In the genomic region with DNA sequence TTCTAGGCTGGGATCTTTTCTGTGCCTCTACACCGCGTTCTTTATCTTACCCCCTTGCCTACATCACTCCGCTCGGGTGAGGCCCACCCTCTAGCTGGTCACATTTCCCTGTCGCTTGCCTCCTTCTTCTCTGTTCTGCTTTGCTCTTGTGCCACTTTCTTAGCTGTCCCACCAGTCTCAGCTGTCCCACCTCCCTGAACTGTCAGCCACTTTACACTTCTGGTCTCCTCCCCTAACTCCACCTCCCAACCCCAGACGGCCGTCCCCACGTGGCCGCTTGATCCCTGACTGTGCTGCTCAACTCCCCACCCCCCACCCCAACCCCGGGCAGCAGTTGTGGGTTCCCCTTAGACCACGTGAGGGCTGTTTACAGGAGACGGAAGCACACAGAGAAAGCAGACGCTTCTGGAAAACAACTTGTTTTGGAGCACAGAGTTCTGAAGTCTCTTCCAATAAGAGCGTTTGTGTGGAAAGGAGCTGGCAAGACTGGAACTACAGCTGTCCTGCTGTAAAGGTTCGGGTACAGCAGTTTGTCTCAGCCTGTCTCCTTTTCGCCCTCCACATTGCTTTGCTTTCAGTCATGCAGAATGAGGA, we compare ENCODE assay signal across 8 mouse cellular contexts. TPM values are rescaled to one million over a fixed set of nuclear protein-coding genes. Genes with fewer than 3 reads are reported as not detected.
DNase-seq lines count a peak whose midpoint lies in the region; ATAC-seq and TF ChIP-seq lines count a peak whose summit lies in the region.

Pnpla7 (plus strand) TSS at position 330 of the 594 bp plus-strand sequence.

- H3K9ac ChIP-seq in kidney, embryonic 15.5 days = peak within 1 kb of the TSS; percentile 78
- peak within 1 kb of the TSS; percentile 82 for H3K9ac ChIP-seq in limb, embryonic 15.5 days
- peak within 1 kb of the TSS; percentile 72 for H3K9ac ChIP-seq in midbrain, postnatal 0 days (replicated peaks; ENCODE audit: low read length, poor library complexity, severe bottlenecking)

- H3K27me3 ChIP-seq in C2C12 (ENCODE audit: control insufficient read depth, insufficient read depth, insufficient read length) = no peaks in the 10 kb centered on the region
- no peaks in the 10 kb centered on the region for H3K27me3 ChIP-seq in heart, embryonic 10.5 days (ENCODE audit: insufficient read depth, poor library complexity, severe bottlenecking)
- no peaks in the 10 kb centered on the region for H3K27me3 ChIP-seq in kidney, embryonic 15.5 days
- H3K27me3 ChIP-seq in limb, embryonic 15.5 days = no peaks in the 10 kb centered on the region
- H3K27me3 ChIP-seq in midbrain, postnatal 0 days (ENCODE audit: insufficient read depth, low read length) = no peaks in the 10 kb centered on the region

- H3K9me3 ChIP-seq in heart, embryonic 10.5 days = no peaks in the 10 kb centered on the region
- no peaks in the 10 kb centered on the region for H3K9me3 ChIP-seq in kidney, embryonic 15.5 days (replicated peaks)
- H3K9me3 ChIP-seq in limb, embryonic 15.5 days = no peaks in the 10 kb centered on the region
- H3K9me3 ChIP-seq in midbrain, postnatal 0 days (ENCODE audit: low read length) = no peaks in the 10 kb centered on the region

- H3K79me2 ChIP-seq in C2C12 (ENCODE audit: control insufficient read depth, insufficient read depth) = peaks cover 17% of the 10 kb centered on the region

- peak within 1 kb of the TSS; percentile 87 for H3K4me3 ChIP-seq in C2C12 (ENCODE audit: insufficient read depth, poor library complexity, severe bottlenecking)
- peak within 1 kb of the TSS; percentile 66 for H3K4me3 ChIP-seq in heart, embryonic 10.5 days
- H3K4me3 ChIP-seq in kidney, embryonic 15.5 days (replicated peaks) = peak within 1 kb of the TSS; percentile 64
- H3K4me3 ChIP-seq in limb, embryonic 15.5 days = peak within 1 kb of the TSS; percentile 89
- H3K4me3 ChIP-seq in midbrain, postnatal 0 days (ENCODE audit: low read depth, low read length) = peak within 1 kb of the TSS; percentile 48

- under 1% methylated on average over 16 of the region's 16 CpGs for WGBS in heart, embryonic 10.5 days
- WGBS in kidney, embryonic 15.5 days = under 1% methylated on average over 16 of the region's 16 CpGs
- 1% methylated on average over 16 of the region's 16 CpGs for WGBS in limb, embryonic 15.5 days
- WGBS in midbrain, postnatal 0 days = 0% methylated on average over 16 of the region's 16 CpGs

- peak within 1 kb of the TSS; percentile 68 for H3ac ChIP-seq in C2C12 (ENCODE audit: control insufficient read depth, insufficient read length, low read depth)

- peaks cover 14% of the 10 kb centered on the region for H3K4me1 ChIP-seq in heart, embryonic 10.5 days
- H3K4me1 ChIP-seq in kidney, embryonic 15.5 days = peaks cover 17% of the 10 kb centered on the region
- peaks cover 18% of the 10 kb centered on the region for H3K4me1 ChIP-seq in limb, embryonic 15.5 days
- H3K4me1 ChIP-seq in midbrain, postnatal 0 days (ENCODE audit: insufficient read depth, low read length) = peaks cover 3% of the 10 kb centered on the region; the same call in 1 of the 2 replicates

- peaks cover 24% of the 10 kb centered on the region for H3K36me3 ChIP-seq in C2C12 (ENCODE audit: control insufficient read depth, insufficient read depth)
- H3K36me3 ChIP-seq in heart, embryonic 10.5 days = peaks cover 27% of the 10 kb centered on the region
- H3K36me3 ChIP-seq in kidney, embryonic 15.5 days = peaks cover 27% of the 10 kb centered on the region
- peaks cover 22% of the 10 kb centered on the region for H3K36me3 ChIP-seq in limb, embryonic 15.5 days
- peaks cover 3% of the 10 kb centered on the region; the same call in 1 of the 2 replicates for H3K36me3 ChIP-seq in midbrain, postnatal 0 days (ENCODE audit: insufficient read depth, low read length)

- peaks cover 12% of the 10 kb centered on the region for H3K79me3 ChIP-seq in C2C12 (ENCODE audit: low read depth)

- peak within 1 kb of the TSS; percentile 86 for H3K27ac ChIP-seq in heart, embryonic 10.5 days
- H3K27ac ChIP-seq in kidney, embryonic 15.5 days = peak within 1 kb of the TSS; percentile 97
- H3K27ac ChIP-seq in limb, embryonic 15.5 days = peak within 1 kb of the TSS; percentile 95
- H3K27ac ChIP-seq in midbrain, postnatal 0 days (ENCODE audit: low read depth, low read length) = peak within 1 kb of the TSS; percentile 84

- TF ChIP-seq CTCF in C2C12 (IDR thresholded peaks at IDR 0.05; ENCODE audit: control insufficient read depth, insufficient read depth, insufficient read length) = no peak
- no peak for TF ChIP-seq CTCF in midbrain, postnatal 0 days (IDR thresholded peaks at IDR 0.05)

- DNase-seq in brain, adult 2 months (ENCODE audit: low read depth, low spot score) = peak; percentile 87
- DNase-seq in heart, embryonic 10.5 days (ENCODE audit: low spot score) = peak; percentile 96
- peak; percentile 57 for DNase-seq in midbrain, postnatal 0 days (ENCODE audit: low spot score)
- DNase-seq in spleen, postnatal 14 days (ENCODE audit: low spot score in 2 of 2) = peak; percentile 65 to 68

- peak; percentile 64 for ATAC-seq in erythroblast, adult 5-6 weeks (replicated peaks; ENCODE audit: low FRiP score, poor library complexity, severe bottlenecking)
- ATAC-seq in kidney, embryonic 15.5 days (replicated peaks; ENCODE audit: low FRiP score) = peak; percentile 83
- peak; percentile 54; the same call in 1 of the 2 replicates for ATAC-seq in limb, embryonic 15.5 days (ENCODE audit: insufficient number of reproducible peaks, low FRiP score, low TSS enrichment, low read depth)
- ATAC-seq in midbrain, postnatal 0 days (ENCODE audit: low FRiP score) = peak; percentile 50

- H3K4me2 ChIP-seq in kidney, embryonic 15.5 days = peak within 1 kb of the TSS; percentile 96
- peak within 1 kb of the TSS; percentile 96 for H3K4me2 ChIP-seq in limb, embryonic 15.5 days
- peak within 1 kb of the TSS; percentile 94 for H3K4me2 ChIP-seq in midbrain, postnatal 0 days (ENCODE audit: low read depth, low read length, poor library complexity, severe bottlenecking)

TF ChIP-seq in C2C12, 6 proteins besides CTCF, POLR2A, EP300 and RAD21:
- TF ChIP-seq MYOD1 (IDR thresholded peaks at IDR 0.05; ENCODE audit: control insufficient read depth, insufficient read length, low read depth) (no peak), USF1 (IDR thresholded peaks at IDR 0.05; ENCODE audit: low read depth) (peak; percentile 88), MAX (IDR thresholded peaks at IDR 0.05) (peak; percentile 78), CEBPB (IDR thresholded peaks at IDR 0.05; ENCODE audit: low read depth) (no peak), MYOG (IDR thresholded peaks at IDR 0.05; ENCODE audit: control insufficient read depth, extremely low read depth, insufficient read length) (no peak), FOSL1 (IDR thresholded peaks at IDR 0.05; ENCODE audit: insufficient read depth, low read length, poor library complexity, severe bottlenecking) (no peak)

RNA-seq across cellular contexts. Expression of gene Pnpla7, which starts in this region (rescaled TPM):
- polyA plus RNA-seq in C2C12 (2012; fragmentation: generic; extraction: Trizol) = 3.8 TPM
- total RNA-seq in erythroblast, adult 5-6 weeks (2015; ENCODE audit: low replicate concordance) = 24.8 and 46.6 TPM in 2 replicates
- total RNA-seq in erythroblast, adult 5-6 weeks (2017; ENCODE audit: low replicate concordance) = 29.9 and 37.2 TPM in 2 replicates
- 7.9 and 9.3 TPM in 2 replicates for polyA plus RNA-seq in heart, embryonic 10.5 days (2016; fragmentation: Nextera tagmentation; extraction: Ambion mirVana)
- 6.7 and 9.0 TPM in 2 replicates for polyA plus RNA-seq in kidney, embryonic 15.5 days (2015; fragmentation: Nextera tagmentation; extraction: Ambion mirVana)
- 7.1 and 7.2 TPM in 2 replicates for polyA plus RNA-seq in limb, embryonic 15.5 days (2015; fragmentation: Nextera tagmentation; extraction: Ambion mirVana)
- total RNA-seq in midbrain, postnatal 0 days (2014; rRNA removed) = 3.6 and 6.3 TPM in 2 replicates
- 3.1 and 3.2 TPM in 2 replicates for polyA plus RNA-seq in midbrain, postnatal 0 days (2015; fragmentation: Nextera tagmentation; extraction: Ambion mirVana)

Comparison
In these comparisons a context has a peak if more than half of its experiments do, and no peak if none do; other contexts are left out.
1. Peak in every context shown above with its lines: DNase-seq, ATAC-seq, H3K4me3 ChIP-seq and H3K27ac ChIP-seq.